19 mouse cellular contexts compared by ENCODE assay signal in genomic region chr10:125298036-125298435, GRCm38 (mm10).
DNase-seq lines count a peak whose midpoint lies in the region; ATAC-seq and TF ChIP-seq lines count a peak whose summit lies in the region.
"Had no signal": no experiment of that assay in that cellular context is flagged by ENCODE, and none has a peak within 500 bp of the region (broad histone marks: within the 10 kb centered on the region; RNA-seq: fewer than 3 reads in every experiment).

No protein-coding gene starts in this region.

- no peak overlapping the region for H3K9ac ChIP-seq in midbrain, embryonic 14.5 days (replicated peaks; ENCODE audit: low read length)
- H3K9ac ChIP-seq: forebrain, embryonic 13.5 days; hindbrain, embryonic 14.5 days; liver, embryonic 14.5 days; stomach, embryonic 15.5 days had no signal

- 72% methylated on average over 6 of the region's 6 CpGs for WGBS in midbrain, embryonic 14.5 days

- H3K36me3 ChIP-seq in midbrain, embryonic 14.5 days (ENCODE audit: control insufficient read depth, insufficient read depth, low read length) = no peaks in the 10 kb centered on the region
- H3K36me3 ChIP-seq: G1E; stomach, embryonic 15.5 days had no signal

- intact Hi-C loops in gastrocnemius, adult 2 months (cut with DNase I) = no loop called here
- intact Hi-C loops in left cerebral cortex, postnatal 36 days (cut with DNase I) = no loop called here

- DNase-seq in gastrocnemius, adult 2 months = peak; percentile 16
- no peak for DNase-seq in gastrocnemius, postnatal 10 days
- DNase-seq in Muller cell, postnatal 12 days (ENCODE audit: inconsistent ontology term) = peak; percentile 28
- peak; percentile 55 for DNase-seq in adrenal gland, postnatal 25 days
- DNase-seq in left cerebral cortex, postnatal 36 days (ENCODE audit: low spot score in 2 of 2) = peak; percentile 41 to 56
- no peak for DNase-seq in cerebellum, adult 8-10 months
- DNase-seq in midbrain, embryonic 14.5 days = no peak
- DNase-seq: cerebellum, postnatal 14 days; gastrocnemius, postnatal 36 days; kidney, adult 11 months; kidney, postnatal 25 days; thymus, postnatal 25 days had no signal

- no peak for ATAC-seq in midbrain, embryonic 14.5 days (ENCODE audit: low FRiP score, low TSS enrichment)
- ATAC-seq: forebrain, embryonic 13.5 days had no signal

- no peak for TF ChIP-seq CTCF in gastrocnemius, adult 2 months (IDR thresholded peaks at IDR 0.05)

- H3K4me1 ChIP-seq in midbrain, embryonic 14.5 days (ENCODE audit: control insufficient read depth, insufficient read depth, low read length) = no peaks in the 10 kb centered on the region
- H3K4me1 ChIP-seq: forebrain, embryonic 13.5 days; stomach, embryonic 15.5 days had no signal

- H3K27me3 ChIP-seq in midbrain, embryonic 14.5 days (ENCODE audit: control insufficient read depth, insufficient read depth, low read length) = no peaks in the 10 kb centered on the region
- H3K27me3 ChIP-seq: forebrain, embryonic 13.5 days; stomach, embryonic 15.5 days had no signal

- no peak overlapping the region for H3K27ac ChIP-seq in gastrocnemius, adult 2 months
- H3K27ac ChIP-seq in midbrain, embryonic 14.5 days (replicated peaks; ENCODE audit: low read depth, low read length) = no peak overlapping the region
- H3K27ac ChIP-seq: forebrain, embryonic 13.5 days; hindbrain, embryonic 14.5 days; liver, embryonic 14.5 days; stomach, embryonic 15.5 days had no signal

- H3K4me2 ChIP-seq in midbrain, embryonic 14.5 days (ENCODE audit: low read length) = no peak overlapping the region
- H3K4me2 ChIP-seq: forebrain, embryonic 13.5 days; hindbrain, embryonic 14.5 days; midbrain, embryonic 11.5 days; stomach, embryonic 15.5 days had no signal

- no peaks in the 10 kb centered on the region for H3K9me3 ChIP-seq in midbrain, embryonic 14.5 days (ENCODE audit: control insufficient read depth, low read length)
- H3K9me3 ChIP-seq: forebrain, embryonic 13.5 days; stomach, embryonic 15.5 days had no signal

- no peak overlapping the region for H3K4me3 ChIP-seq in gastrocnemius, adult 2 months
- H3K4me3 ChIP-seq in midbrain, embryonic 14.5 days (replicated peaks; ENCODE audit: low read depth, low read length) = no peak overlapping the region
- H3K4me3 ChIP-seq: forebrain, embryonic 13.5 days; myocyte; stomach, embryonic 15.5 days had no signal

Comparison
In these comparisons a context has a peak if more than half of its experiments do, and no peak if none do; other contexts are left out.
1. DNase-seq: peak in gastrocnemius, adult 2 months (single experiment), Muller cell, postnatal 12 days (single experiment), adrenal gland, postnatal 25 days (single experiment) and left cerebral cortex, postnatal 36 days (2 of 2); none in gastrocnemius, postnatal 10 days (single experiment), cerebellum, adult 8-10 months (single experiment) and midbrain, embryonic 14.5 days (single experiment).